Mouse (Mus musculus) CD4-positive, CD25-positive, alpha-beta regulatory T cell (primary cell): ENCODE data around the gene Ssh3. TPM values are rescaled to one million over a fixed set of nuclear protein-coding genes. Genes with fewer than 3 reads are reported as not detected.

Source experiments
- polyA plus RNA-seq: library from polyadenylated mRNA; unstranded; fragments of 100-300 nt; shearing (Covaris generic); gene quantifications from one replicate; pipeline ENCODE4 v1.2.1, GENCODE M21; 2017

Ssh3 gene
- 0.73 TPM for polyA plus RNA-seq

DNA sequence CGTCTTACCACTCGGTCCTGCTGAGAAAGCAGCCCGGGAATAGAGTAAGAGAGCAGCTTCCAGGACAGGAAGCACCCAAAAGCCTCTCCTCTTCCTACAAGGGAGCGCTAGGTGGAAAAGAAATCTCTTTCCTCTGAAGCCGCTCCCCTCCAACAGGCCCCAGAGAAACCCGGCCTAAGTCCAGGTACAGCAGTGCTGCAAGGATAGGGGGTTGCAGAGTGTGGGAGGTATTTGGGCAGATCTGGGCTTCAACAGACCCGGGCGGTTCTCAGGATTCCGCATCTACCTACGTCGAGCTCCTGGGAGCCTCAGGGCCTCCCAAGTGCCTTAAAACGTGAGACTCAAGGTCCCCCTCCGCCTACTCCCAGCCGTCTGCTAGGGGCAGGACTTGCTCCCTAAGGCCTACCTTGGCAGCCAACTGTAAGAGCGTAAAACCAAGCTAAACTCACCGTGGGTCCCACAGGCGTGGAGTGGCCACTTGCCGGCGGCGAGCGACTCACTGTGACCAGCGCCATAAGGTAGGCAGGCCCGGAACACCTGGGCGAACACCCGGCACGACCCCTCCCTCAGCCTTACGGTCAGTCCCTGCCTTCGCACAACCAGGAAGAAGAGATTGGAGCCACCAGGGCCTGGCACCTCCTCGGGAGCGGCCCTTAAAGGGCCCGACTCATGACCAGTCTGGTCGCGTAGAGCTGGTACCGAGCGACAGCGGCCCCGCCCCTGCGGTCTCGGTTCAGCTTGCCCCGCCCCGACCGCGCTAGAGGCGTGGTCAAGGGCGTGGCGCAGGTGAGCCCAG is at the start of gene Ssh3:
Gene Ssh3 (minus strand): TSS at position 615 of the 796 bp plus-strand sequence.

DNA sequence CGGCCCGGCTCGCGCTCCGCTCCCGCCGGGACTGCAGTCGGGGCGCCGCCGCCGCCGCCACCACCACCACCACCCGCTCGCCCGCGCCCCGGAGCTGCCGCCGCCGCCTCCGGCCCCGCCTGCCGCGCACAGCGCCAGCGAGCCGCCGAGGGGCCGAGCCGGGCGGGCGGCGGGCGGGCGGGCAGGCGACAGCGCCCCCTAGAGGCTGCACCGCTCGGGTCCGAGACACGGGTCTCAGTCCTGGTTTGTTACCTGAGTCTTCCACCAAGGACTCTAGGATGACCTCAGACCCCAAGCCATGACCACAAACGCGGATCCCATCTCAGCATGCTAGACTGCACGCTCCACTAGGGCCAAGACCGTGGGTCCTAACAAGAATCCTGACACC is 37.2 kb upstream of the Ssh3 start, which contains the start of gene Grk2:
Gene Grk2 (minus strand): TSS at position 33 of the 388 bp plus-strand sequence.

DNA sequence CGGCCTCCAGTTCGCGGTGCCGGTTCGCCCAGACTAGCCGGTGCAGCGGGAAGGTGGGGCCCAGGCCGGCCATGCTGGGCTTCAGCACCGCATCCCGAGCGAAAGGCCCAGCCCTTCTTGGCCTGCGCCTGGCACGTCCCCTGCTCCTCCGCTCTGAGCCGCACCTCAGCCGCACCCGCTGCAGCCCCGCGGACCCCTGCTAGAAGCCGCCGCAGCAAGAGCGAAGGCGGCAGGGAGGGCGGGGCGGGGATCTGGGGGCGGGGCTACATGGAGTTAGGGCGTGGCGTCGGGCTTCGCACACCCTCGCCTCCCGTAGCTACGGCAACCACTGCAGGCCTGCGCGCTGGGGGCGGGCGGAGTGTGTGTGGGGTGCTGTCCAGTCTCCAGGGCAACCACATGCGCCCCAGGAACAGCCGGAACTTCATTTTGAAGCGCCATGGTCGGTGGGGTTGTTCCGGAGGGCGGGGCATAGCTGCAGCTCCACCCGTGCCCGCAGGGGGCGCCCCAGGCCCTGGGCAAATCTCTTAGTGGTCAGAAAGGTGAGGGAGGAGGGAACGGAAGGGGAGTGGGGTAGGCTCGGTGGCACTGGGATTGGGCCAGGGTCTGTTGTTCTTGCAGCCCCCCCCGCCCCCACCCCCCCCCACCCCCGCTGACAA is 14.0 kb upstream of the Ssh3 start, which contains the start of gene Ankrd13d:
Gene Ankrd13d (minus strand): TSS at position 240 of the 656 bp plus-strand sequence.

DNA sequence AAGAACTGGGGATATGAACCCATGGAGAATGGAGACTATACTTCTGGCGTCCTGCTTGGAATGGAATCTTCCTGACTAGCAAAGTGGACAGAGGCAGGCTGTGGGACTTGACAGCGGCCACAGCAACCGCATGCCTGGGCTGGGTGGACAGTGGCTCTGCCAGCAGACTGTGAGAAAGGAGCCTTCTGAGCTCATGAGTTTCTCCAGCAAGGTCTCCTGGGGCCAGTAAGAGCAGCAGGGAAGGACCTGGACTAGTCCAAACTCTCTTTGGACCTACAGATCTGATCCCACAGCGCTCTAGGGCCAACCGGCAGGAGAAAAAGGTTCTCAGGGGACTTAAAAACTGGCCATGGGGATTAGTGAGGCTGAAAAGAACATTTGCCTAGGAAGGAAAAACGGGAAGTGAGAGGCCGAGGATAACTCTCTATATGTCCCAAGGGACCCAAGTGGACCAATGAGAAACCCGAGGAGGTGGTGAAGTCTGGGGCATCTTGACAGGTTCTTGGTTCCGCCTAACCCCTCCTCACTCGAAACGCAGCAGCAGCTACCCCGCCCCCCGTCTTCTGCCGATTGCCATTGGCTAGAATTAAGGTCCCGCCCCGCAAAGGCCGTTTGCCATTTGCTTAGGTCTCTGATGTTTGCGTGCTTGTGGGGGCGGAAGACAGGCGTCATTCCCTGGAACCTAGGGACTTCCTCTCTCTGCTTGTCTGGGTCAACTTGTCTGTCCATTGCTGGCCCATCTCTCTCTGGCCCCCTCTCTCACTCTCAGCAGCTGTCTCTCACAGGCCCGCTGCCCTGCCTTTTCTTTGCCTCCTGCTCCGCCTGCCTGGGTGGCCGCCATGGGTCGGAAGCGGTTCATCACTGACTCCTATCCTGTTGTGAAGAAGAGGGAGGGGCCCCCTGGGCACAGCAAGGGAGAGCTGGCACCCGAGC is 37.5 kb downstream of the Ssh3 start, which contains the start of gene Pold4:
Gene Pold4 (plus strand): TSS at position 647 of the 933 bp plus-strand sequence.

DNA sequence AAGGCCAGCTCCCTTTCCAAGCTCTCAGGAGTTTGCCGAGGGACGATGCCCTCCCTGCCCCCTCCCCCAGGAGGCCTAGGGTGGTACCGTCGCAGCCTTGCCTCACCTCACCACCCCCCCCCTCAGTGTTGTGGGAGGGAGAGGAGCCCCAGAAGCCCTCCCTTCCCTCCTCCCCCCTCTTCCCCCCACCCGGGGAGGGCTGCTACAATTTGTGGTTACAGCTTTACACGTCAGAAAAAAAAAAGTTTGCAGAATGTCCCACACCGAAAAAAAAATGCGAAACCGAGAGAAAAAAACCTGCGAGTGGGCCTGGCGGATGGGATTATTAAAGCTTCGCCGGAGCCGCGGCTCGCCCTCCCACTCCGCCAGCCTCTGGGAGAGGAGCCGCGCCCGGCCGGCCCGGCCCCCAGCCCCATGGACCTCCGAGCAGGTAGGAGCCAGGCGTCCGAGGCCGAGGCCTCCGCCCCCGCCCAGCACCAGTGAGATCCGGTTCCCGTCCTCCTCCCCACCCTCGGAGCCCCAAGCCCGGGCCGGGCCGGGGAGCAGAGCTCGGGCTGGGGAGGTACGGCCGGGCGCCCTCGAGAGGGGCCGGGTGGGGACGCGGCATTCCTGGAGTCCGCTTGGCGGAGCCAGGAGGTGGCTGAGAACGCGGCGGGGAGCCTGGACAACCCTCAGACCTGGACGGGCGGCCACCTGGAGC is 54.8 kb downstream of the Ssh3 start, which contains the start of the genes Clcf1 and AC109138.7:
Gene Clcf1 (plus strand): TSS at position 168 of the 700 bp plus-strand sequence.
Gene AC109138.7 (plus strand): TSS at position 287 of the 700 bp plus-strand sequence.

Other genes starting within 250 kb of the Ssh3 start
- 512 TPM for gene Gstp1, start 231.2 kb downstream of the Ssh3 start, polyA plus RNA-seq
- gene Gstp2, start 223.2 kb downstream of the Ssh3 start, polyA plus RNA-seq, result 2.0 TPM
- gene Gstp3, start 209.6 kb downstream of the Ssh3 start, polyA plus RNA-seq, result 96.6 TPM
- not detected for gene Cabp2, start 187.6 kb downstream of the Ssh3 start, polyA plus RNA-seq
- 799 TPM for gene Cdk2ap2, start 172.0 kb downstream of the Ssh3 start, polyA plus RNA-seq
- 330 TPM for gene Pitpnm1, start 169.2 kb downstream of the Ssh3 start, polyA plus RNA-seq
- gene Aip, start 143.3 kb downstream of the Ssh3 start, polyA plus RNA-seq, result 195 TPM
- gene Gpr152, start 129.4 kb downstream of the Ssh3 start, polyA plus RNA-seq, result not detected
- 0.41 TPM for gene Cabp4, start 125.1 kb downstream of the Ssh3 start, polyA plus RNA-seq
- 394 TPM for gene Coro1b, start 120.6 kb downstream of the Ssh3 start, polyA plus RNA-seq
- 1,480 TPM for gene Ptprcap, start 115.6 kb downstream of the Ssh3 start, polyA plus RNA-seq
- gene Rps6kb2, start 105.8 kb downstream of the Ssh3 start, polyA plus RNA-seq, result 49.1 TPM
- gene Carns1, start 93.7 kb downstream of the Ssh3 start, polyA plus RNA-seq, result 36.9 TPM
- gene Tbc1d10c, start 77.9 kb downstream of the Ssh3 start, polyA plus RNA-seq, result 782 TPM
- 1,094 TPM for gene Ppp1ca, start 77.1 kb downstream of the Ssh3 start, polyA plus RNA-seq
- 80.3 TPM for gene Rad9a, start 67.5 kb downstream of the Ssh3 start, polyA plus RNA-seq
- 38.4 TPM for gene Clcf1, start 54.9 kb downstream of the Ssh3 start, polyA plus RNA-seq
- gene AC109138.7, start 54.8 kb downstream of the Ssh3 start, polyA plus RNA-seq, result 0.61 TPM
- gene Pold4, start 37.3 kb downstream of the Ssh3 start, polyA plus RNA-seq, result 113 TPM
- gene Ankrd13d, start 14.0 kb upstream of the Ssh3 start, polyA plus RNA-seq, result 7.3 TPM
- gene Grk2, start 37.0 kb upstream of the Ssh3 start, polyA plus RNA-seq, result 238 TPM
- 71.8 TPM for gene Kdm2a, start 129.1 kb upstream of the Ssh3 start, polyA plus RNA-seq
- 4.6 TPM for gene Rhod, start 170.3 kb upstream of the Ssh3 start, polyA plus RNA-seq
- gene Syt12, start 208.3 kb upstream of the Ssh3 start, polyA plus RNA-seq, result 0.14 TPM
- not detected for gene 2010003K11Rik, start 229.4 kb upstream of the Ssh3 start, polyA plus RNA-seq
- gene Pcx, start 241.3 kb upstream of the Ssh3 start, polyA plus RNA-seq, result 2.6 TPM